ENCODE assay signal across 42 mouse cellular contexts in the genomic region with DNA sequence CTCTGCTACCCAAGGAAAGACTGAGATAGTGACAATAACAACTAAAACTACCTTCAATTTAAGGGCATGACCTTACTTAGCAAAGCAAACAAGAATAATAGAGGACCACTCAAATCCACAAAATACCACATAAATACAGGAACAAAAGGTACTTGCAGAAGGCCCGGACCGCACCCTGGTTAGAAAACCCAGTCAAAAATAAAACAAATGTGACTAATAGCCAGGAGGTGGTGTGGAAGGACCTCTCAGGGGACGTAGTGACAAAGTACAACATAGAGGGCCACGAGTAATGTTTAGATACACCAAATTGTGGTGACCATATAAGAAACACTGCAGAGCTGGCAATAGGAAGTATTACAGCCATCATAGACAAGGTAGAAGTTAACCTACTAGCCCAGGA. TPM values are rescaled to one million over a fixed set of nuclear protein-coding genes. Genes with fewer than 3 reads are reported as not detected.
"Had no signal": no experiment of that assay in that cellular context is flagged by ENCODE, and none has a peak within 500 bp of the region (broad histone marks: within the 10 kb centered on the region; RNA-seq: fewer than 3 reads in every experiment).

No protein-coding gene starts in this region.

- H3K36me3 ChIP-seq: heart, embryonic 10.5 days; heart, embryonic 12.5 days; hindbrain, embryonic 10.5 days; hindbrain, embryonic 12.5 days; kidney, embryonic 15.5 days; limb, embryonic 13.5 days; limb, embryonic 15.5 days had no signal

- DNase-seq: forebrain, postnatal 0 days; gastrocnemius, postnatal 10 days; gastrocnemius, postnatal 25 days; heart, adult 18-20 months; heart, postnatal 10 days; heart, postnatal 4 days; kidney, adult 11 months; kidney, adult 2 months; kidney, adult 9 months; kidney, postnatal 14 days; kidney, postnatal 36 days; layer of hippocampus, adult 9-11 months; layer of hippocampus, postnatal 36 days; left cerebral cortex, postnatal 4 days had no signal

- H3K9ac ChIP-seq: forebrain, postnatal 0 days; heart, embryonic 12.5 days; hindbrain, embryonic 12.5 days; hindbrain, embryonic 14.5 days; kidney, embryonic 15.5 days; limb, embryonic 13.5 days; limb, embryonic 15.5 days had no signal

- H3K9me3 ChIP-seq: heart, embryonic 10.5 days; heart, embryonic 12.5 days; hindbrain, embryonic 10.5 days; hindbrain, embryonic 12.5 days; kidney, embryonic 15.5 days; limb, embryonic 13.5 days; limb, embryonic 15.5 days had no signal

- H3K4me1 ChIP-seq: heart, embryonic 10.5 days; heart, embryonic 12.5 days; hindbrain, embryonic 12.5 days; kidney, embryonic 15.5 days; limb, embryonic 13.5 days; limb, embryonic 15.5 days had no signal

- H3K4me2 ChIP-seq: heart, embryonic 12.5 days; hindbrain, embryonic 12.5 days; hindbrain, embryonic 14.5 days; kidney, embryonic 15.5 days; limb, embryonic 13.5 days; limb, embryonic 15.5 days had no signal

- H3K27me3 ChIP-seq: hindbrain, embryonic 12.5 days; kidney, embryonic 15.5 days; limb, embryonic 13.5 days; limb, embryonic 15.5 days had no signal

- H3K4me3 ChIP-seq: heart, embryonic 10.5 days; heart, embryonic 12.5 days; hindbrain, embryonic 10.5 days; hindbrain, embryonic 12.5 days; kidney, embryonic 15.5 days; limb, embryonic 13.5 days; limb, embryonic 15.5 days had no signal

- H3K27ac ChIP-seq: heart, embryonic 10.5 days; hindbrain, embryonic 10.5 days; hindbrain, embryonic 12.5 days; hindbrain, embryonic 14.5 days; kidney, embryonic 15.5 days; kidney, postnatal 0 days; limb, embryonic 13.5 days; limb, embryonic 15.5 days had no signal

- ATAC-seq: forebrain, postnatal 0 days; hindbrain, embryonic 16.5 days; intestine, embryonic 16.5 days had no signal

RNA-seq across cellular contexts. Expression of a gene that starts 23.5 kb away (rescaled TPM):
- total RNA-seq: forebrain, postnatal 0 days; gastrocnemius, adult 18-20 months; gastrocnemius, postnatal 10 days; gastrocnemius, postnatal 25 days; gastrocnemius, postnatal 4 days; granulocyte monocyte progenitor cell, adult 5-6 weeks; heart, adult 18-20 months; heart, adult 8-10 months; heart, postnatal 10 days; heart, postnatal 25 days; heart, postnatal 4 days; layer of hippocampus, adult 18-20 months; layer of hippocampus, postnatal 14 days; layer of hippocampus, postnatal 36 days; left cerebral cortex, adult 18-20 months; left cerebral cortex, adult 8-10 months; left cerebral cortex, postnatal 10 days; left cerebral cortex, postnatal 25 days; left cerebral cortex, postnatal 4 days had no signal
- polyA plus RNA-seq: forebrain, postnatal 0 days; heart, embryonic 10.5 days; heart, embryonic 12.5 days; heart, embryonic 14.5 days; heart, embryonic 16.5 days; hindbrain, embryonic 10.5 days; hindbrain, embryonic 12.5 days; hindbrain, embryonic 14.5 days; hindbrain, embryonic 16.5 days; intestine, embryonic 14.5 days; intestine, embryonic 16.5 days; kidney, adult 2 months; kidney, embryonic 15.5 days; kidney, postnatal 0 days; large intestine, adult 2 months; limb, embryonic 11.5 days; limb, embryonic 13.5 days; limb, embryonic 15.5 days had no signal

RNA-seq across cellular contexts. Expression of a gene that starts 34.8 kb away (rescaled TPM):
- total RNA-seq: forebrain, postnatal 0 days; gastrocnemius, adult 18-20 months; gastrocnemius, postnatal 10 days; gastrocnemius, postnatal 25 days; gastrocnemius, postnatal 4 days; granulocyte monocyte progenitor cell, adult 5-6 weeks; heart, adult 18-20 months; heart, adult 8-10 months; heart, postnatal 10 days; heart, postnatal 25 days; heart, postnatal 4 days; layer of hippocampus, adult 18-20 months; layer of hippocampus, adult 8-10 months; layer of hippocampus, postnatal 14 days; layer of hippocampus, postnatal 36 days; left cerebral cortex, adult 18-20 months; left cerebral cortex, postnatal 10 days; left cerebral cortex, postnatal 25 days; left cerebral cortex, postnatal 4 days had no signal
- polyA plus RNA-seq: heart, embryonic 10.5 days; heart, embryonic 12.5 days; heart, embryonic 14.5 days; heart, embryonic 16.5 days; intestine, embryonic 14.5 days; intestine, embryonic 16.5 days; kidney, adult 2 months; kidney, embryonic 15.5 days; large intestine, adult 2 months; limb, embryonic 11.5 days had no signal
